Mouse (Mus musculus) brain, adult 2 months (tissue): ENCODE results near the gene Gm21119.
"Not testable (repeated sequence)": the region's sequence is repeated elsewhere in the genome, so short reads cannot be mapped to it uniquely, and the experiment has no call there.

Experiments
- DNase-seq: peaks from one replicate; pipeline ENCODE4 v3.0.0; 2011; ENCODE audit warnings: low read depth, low spot score

Gm21119 gene

GRCm38 (mm10) chr8:20652976-20653375 is 38.3 kb downstream of the Gm21119 start:
- not testable (repeated sequence) for DNase-seq

DNA sequence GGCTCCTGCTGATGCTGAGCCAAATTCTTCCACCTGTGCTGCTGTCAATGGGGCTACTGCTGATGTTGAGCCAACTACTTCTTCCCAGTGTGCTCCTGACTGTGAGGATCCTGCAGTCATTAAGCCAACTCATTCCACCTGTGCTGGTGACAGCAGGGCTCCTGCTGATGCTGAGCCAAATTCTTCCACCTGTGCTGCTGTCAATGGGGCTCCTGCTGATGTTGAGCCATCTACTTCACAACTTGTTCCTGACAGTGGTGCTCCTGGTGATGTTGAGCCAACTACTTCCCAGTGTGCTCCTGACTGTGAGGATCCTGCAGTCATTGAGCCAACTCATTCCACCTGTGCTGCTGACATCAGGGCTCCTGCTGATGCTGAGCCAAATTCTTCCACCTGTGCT is 63.7 kb downstream of the Gm21119 start:
- DNase-seq: not testable (repeated sequence)
